Mouse (Mus musculus) megakaryocyte, embryonic 14.5 days (primary cell): ENCODE data around the gene Rnf217.

Experiments
- FLI1 ChIP-seq: IDR thresholded peaks from 2 replicates; pipeline ENCODE4 v1.6.1; 2012; ENCODE audit warnings: low read length, inconsistent platforms, mixed read lengths
- GATA1 ChIP-seq: IDR thresholded peaks from 3 replicates; pipeline ENCODE4 v1.6.1; 2012; ENCODE audit warnings: mixed read lengths, low read length, inconsistent platforms, borderline replicate concordance

DNA sequence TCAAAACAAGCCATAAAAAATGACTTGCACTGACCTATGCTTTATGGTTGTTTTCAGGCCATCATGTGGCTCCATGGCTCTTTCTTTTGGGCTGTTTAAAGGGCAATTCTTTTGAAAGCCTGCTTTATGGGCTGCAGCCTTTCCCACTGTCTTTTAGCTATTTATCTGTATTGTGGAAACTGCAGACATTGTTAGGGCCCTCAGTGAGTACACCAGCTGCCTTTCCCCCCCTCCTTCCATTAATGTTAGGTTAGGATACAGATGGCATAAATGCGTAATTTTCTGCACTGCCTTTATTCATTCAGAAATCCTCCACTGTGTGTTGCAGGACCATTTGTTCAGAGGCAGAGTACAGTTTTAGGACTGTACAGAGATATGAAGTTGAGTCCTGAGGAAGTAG lies 93.1 kb downstream of the Rnf217 start:
- TF ChIP-seq GATA1 (no peak), FLI1 (no peak)
